Mouse (Mus musculus): ENCODE data around the gene Cic.
A peak's percentile ranks its signal among the peaks of the same experiment; 100 is the strongest.
"Not testable (repeated sequence)": the region's sequence is repeated elsewhere in the genome, so short reads cannot be mapped to it uniquely, and the experiment has no call there.

Gene Cic

GRCm38 (mm10) chr7:25309425-25309824, 41.9 kb downstream of the Cic start:
- no peak for DNase-seq

GRCm38 (mm10) chr7:25311193-25311592, 43.7 kb downstream of the Cic start:
- no peak for DNase-seq

GRCm38 (mm10) chr7:25313325-25313724, 45.8 kb downstream of the Cic start:
- DNase-seq: no peak

GRCm38 (mm10) chr7:25314606-25315305, 47.3 kb downstream of the Cic start:
- DNase-seq: no peak

- peak; percentile 24 for DNase-seq
Observed at GRCm38 (mm10) chr7:25315306-25316041, 48.0 kb downstream of the Cic start.

- DNase-seq: peak; percentile 92
Observed at GRCm38 (mm10) chr7:25316532-25317445, 49.3 kb downstream of the Cic start, which contains the start of gene Megf8. TSS of gene Megf8 (plus strand) at chr7:25317164.

GRCm38 (mm10) chr7:25317446-25317999, 50.0 kb downstream of the Cic start:
- DNase-seq: no peak

GRCm38 (mm10) chr7:25322058-25322484, 54.6 kb downstream of the Cic start:
- no peak for DNase-seq

GRCm38 (mm10) chr7:25323219-25323618, 55.7 kb downstream of the Cic start:
- DNase-seq: no peak

- DNase-seq: not testable (repeated sequence)
Observed at GRCm38 (mm10) chr7:25325431-25325830, 57.9 kb downstream of the Cic start.

- DNase-seq: no peak
Observed at GRCm38 (mm10) chr7:25326233-25326632, 58.7 kb downstream of the Cic start.

- DNase-seq: peak; percentile 78
Observed at GRCm38 (mm10) chr7:25333596-25334307, 66.2 kb downstream of the Cic start.

GRCm38 (mm10) chr7:25334472-25334871, 67.0 kb downstream of the Cic start:
- DNase-seq: no peak

- no peak for DNase-seq
Observed at GRCm38 (mm10) chr7:25339329-25339728, 71.8 kb downstream of the Cic start.

GRCm38 (mm10) chr7:25341000-25341784, 73.7 kb downstream of the Cic start:
- no peak for DNase-seq
